Mouse (Mus musculus) liver (tissue): ENCODE measurements around the gene Mettl17.

Experiments
- DNase-seq: peaks from one replicate; pipeline ENCODE4 v3.0.0-alpha.2; 2020; ENCODE audit warnings: mixed read lengths

The Mettl17 gene

DNA sequence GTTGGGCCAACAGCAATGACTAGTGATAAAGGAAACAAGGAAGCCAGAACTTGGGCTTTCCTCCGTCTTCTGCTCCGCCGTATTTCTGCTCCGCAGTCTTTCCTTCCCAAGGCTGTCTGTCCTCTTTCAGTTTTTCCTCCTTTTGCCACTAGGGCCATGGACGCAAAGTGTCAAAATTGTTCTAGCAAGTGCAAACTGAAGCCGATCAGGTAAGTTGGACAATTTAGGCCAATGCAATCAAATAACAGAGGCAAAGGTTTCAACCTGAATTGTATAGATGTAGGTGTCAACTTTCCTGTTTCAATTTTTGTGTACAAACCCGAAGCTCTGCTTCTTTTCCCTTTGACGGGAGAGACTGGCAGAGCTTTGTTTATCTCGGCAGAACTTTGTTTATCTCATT lies 45.3 kb downstream of the Mettl17 start:
- DNase-seq: no peak

DNA sequence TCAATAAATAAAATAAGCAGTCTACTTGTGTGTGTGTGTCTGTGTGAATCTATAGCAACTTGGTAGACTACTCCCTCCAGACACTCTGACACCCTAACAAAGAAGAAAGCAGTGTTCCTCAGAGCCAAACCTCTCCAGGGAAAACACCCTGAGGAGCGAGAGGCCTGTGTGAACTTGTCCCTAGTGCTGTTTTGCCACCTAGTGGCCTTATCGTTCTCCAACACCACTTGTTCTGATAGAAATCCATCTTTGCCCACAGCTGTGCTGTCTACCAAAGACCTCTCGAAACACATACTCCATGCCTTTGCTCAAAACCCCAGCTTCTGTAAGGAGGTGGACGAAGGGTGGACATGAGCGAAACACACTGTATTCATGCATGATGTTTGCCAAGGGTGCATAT lies 46.2 kb downstream of the Mettl17 start:
- DNase-seq: peak; percentile 44

DNA sequence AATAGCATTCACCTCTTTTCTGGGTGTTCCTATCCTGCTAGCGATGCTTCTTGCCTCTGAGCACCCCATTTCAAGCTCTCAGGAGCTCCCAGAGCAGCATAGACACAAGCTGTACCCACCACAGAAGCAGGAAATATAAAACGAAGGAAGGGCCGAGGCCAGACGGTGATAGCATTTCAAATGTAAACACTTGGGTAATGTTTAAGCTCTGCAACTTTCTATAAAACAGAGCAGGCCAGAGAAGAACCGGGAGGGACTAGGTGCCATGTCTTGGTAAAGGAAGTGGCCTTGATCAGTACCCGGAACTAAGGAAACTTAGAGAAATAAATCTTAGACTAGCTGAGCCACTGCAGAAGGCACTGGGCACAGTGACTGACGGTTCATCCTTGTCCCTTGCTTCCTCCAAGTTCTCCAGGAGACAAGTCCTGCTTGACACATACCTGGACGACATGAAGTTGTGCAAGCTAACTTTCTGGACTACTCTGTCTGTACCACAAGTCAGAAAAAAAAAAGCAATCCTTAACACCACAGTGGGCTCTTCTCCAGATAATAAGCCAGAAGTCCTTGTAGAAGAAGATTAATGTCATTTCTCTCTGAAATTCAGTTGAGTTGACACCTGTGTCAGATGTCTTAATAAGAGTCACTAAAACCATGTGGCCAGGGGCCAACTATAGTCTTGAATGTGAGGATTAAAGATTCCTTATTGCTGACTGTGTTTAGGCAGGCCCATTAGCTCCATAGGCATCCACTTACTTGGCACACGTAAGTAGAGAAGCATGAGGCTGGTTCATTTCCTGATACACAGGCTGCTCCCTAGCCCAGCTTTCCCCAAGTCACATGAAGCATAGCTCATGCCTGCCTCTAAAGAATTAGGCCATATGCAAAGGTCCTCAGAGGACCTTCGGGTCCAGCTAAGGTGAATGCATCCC lies 47.7 kb downstream of the Mettl17 start:
- DNase-seq: no peak

DNA sequence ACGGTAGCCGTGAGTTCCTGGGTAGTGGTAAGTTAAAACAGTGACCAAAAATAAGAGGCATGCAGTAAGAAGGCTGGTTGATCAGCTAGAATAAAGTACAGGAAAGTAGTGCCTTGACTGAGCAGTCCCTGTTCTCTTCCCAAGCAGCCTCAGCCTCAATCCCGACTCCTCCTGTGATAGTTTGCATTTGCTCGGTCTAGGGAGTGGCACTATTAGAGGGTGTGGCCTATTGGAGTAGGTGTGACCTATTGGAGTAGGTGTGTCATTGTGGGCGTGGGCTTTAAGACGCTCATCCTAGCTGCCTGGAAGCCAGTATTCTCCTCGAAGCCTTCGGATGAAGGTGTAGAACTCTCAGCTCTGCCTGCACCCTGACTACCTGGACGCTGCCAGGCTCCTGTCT lies 54.4 kb downstream of the Mettl17 start:
- DNase-seq: no peak

GRCm38 (mm10) chr14:51940944-51941560 lies 56.4 kb downstream of the Mettl17 start:
- peak; percentile 14 for DNase-seq

DNA sequence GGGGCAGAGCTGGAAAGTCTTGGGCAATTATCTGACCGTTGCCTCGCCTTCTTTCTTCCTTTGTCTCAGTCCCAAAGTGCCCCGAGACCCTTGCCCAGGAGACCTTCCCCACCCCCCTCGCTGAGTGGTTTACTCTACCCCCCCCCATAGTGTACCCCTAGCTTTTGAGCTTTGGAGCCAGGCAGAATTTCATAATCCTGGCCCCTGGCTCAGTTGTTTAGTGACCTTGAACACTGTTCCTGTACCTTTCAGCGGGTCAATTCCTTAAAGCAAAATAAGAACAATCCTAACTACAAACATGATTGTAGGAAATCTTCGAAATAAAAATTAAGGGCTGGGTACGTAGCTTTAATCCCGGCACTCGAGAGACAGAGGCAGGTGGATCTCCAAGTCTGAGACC lies 56.9 kb downstream of the Mettl17 start:
- DNase-seq: no peak

DNA sequence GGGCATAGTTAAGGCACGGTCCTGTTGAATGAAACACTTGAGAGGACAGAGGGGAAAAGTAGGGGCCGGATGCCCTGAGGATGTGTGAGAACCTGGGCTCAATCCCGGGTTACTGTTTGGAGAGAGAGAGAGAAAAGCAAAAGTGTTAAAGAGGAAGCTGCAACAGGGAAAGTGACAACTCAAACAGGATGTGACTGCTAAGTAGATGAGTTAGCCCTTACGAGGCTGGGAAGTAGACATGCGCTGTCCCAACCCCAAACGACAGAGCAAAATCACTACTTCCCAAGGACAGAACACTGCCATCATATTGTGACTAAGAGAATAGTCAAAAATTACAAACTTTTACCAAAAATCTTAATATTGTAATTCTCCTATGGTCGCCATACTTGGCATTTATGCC lies 57.6 kb downstream of the Mettl17 start:
- DNase-seq: no peak
